9 mouse cellular contexts compared by ENCODE assay signal in the genomic region with DNA sequence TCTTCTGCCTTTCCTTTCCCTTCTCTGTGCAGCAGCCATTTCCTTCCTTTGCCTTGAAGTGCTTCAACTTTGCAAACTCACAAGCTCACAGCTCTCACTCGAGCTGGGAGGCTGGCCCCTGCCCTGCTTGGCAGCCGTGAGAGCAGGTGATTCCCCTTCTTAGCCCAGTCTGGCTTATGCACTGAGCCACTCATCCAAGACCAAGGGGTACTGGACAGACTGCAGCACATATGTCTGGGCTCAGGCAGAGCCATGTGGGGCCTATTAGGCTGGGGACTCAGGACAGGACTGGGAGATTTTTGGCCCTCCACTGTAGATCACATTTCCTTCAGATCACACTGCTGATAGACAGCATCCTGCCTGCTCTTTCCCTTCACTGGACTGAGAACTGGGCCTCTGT. TPM values are rescaled to one million over a fixed set of nuclear protein-coding genes. Genes with fewer than 3 reads are reported as not detected.
DNase-seq lines count a peak whose midpoint lies in the region; ATAC-seq lines count a peak whose summit lies in the region.
"Had no signal": no experiment of that assay in that cellular context is flagged by ENCODE, and none has a peak within 500 bp of the region (broad histone marks: within the 10 kb centered on the region; RNA-seq: fewer than 3 reads in every experiment).

No protein-coding gene starts in this region.

- no peak for ATAC-seq in midbrain, embryonic 13.5 days
- ATAC-seq in hindbrain, embryonic 12.5 days (ENCODE audit: low FRiP score), result no peak

- H3K4me1 ChIP-seq in midbrain, embryonic 10.5 days, result peaks cover 59% of the 10 kb centered on the region
- H3K4me1 ChIP-seq in midbrain, embryonic 13.5 days (replicated peaks), result peaks cover 20% of the 10 kb centered on the region
- peaks cover 27% of the 10 kb centered on the region for H3K4me1 ChIP-seq in hindbrain, embryonic 12.5 days

- H3K9ac ChIP-seq in midbrain, embryonic 13.5 days (replicated peaks), result no peak overlapping the region
- no peak overlapping the region for H3K9ac ChIP-seq in hindbrain, embryonic 12.5 days

- no peaks in the 10 kb centered on the region for H3K27me3 ChIP-seq in midbrain, embryonic 10.5 days (ENCODE audit: low read depth, poor library complexity, severe bottlenecking)
- no peaks in the 10 kb centered on the region for H3K27me3 ChIP-seq in midbrain, embryonic 13.5 days
- no peaks in the 10 kb centered on the region for H3K27me3 ChIP-seq in hindbrain, embryonic 12.5 days

- intact Hi-C loops in heart, postnatal 14 days (cut with DNase I), result no loop called here

- peak; percentile 52 for DNase-seq in adrenal gland, postnatal 14 days
- DNase-seq in adrenal gland, postnatal 4 days (ENCODE audit: low spot score in 2 of 2), result no peak
- no peak for DNase-seq in midbrain, embryonic 10.5 days (ENCODE audit: low spot score)
- peak; percentile 42 to 53 for DNase-seq in heart, postnatal 14 days
- DNase-seq in thymus, postnatal 25 days, result peak; percentile 69
- no peak for DNase-seq in spleen, postnatal 10 days (ENCODE audit: low spot score in 2 of 2)
- DNase-seq: layer of hippocampus, postnatal 36 days had no signal

- no peak overlapping the region for H3K4me2 ChIP-seq in midbrain, embryonic 13.5 days (replicated peaks)
- no peak overlapping the region for H3K4me2 ChIP-seq in hindbrain, embryonic 12.5 days (replicated peaks)

- H3K27ac ChIP-seq in midbrain, embryonic 10.5 days (replicated peaks), result 0 out of 2 replicates have a peak overlapping the region, but pooled peaks have one; percentile 3
- no peak overlapping the region for H3K27ac ChIP-seq in midbrain, embryonic 13.5 days
- no peak overlapping the region for H3K27ac ChIP-seq in hindbrain, embryonic 12.5 days

- no peaks in the 10 kb centered on the region for H3K9me3 ChIP-seq in midbrain, embryonic 10.5 days (replicated peaks)
- H3K9me3 ChIP-seq in midbrain, embryonic 13.5 days, result no peaks in the 10 kb centered on the region
- no peaks in the 10 kb centered on the region for H3K9me3 ChIP-seq in hindbrain, embryonic 12.5 days (replicated peaks)

- H3K4me3 ChIP-seq in midbrain, embryonic 10.5 days, result no peak overlapping the region
- H3K4me3 ChIP-seq in midbrain, embryonic 13.5 days (replicated peaks), result no peak overlapping the region
- H3K4me3 ChIP-seq in hindbrain, embryonic 12.5 days, result no peak overlapping the region

- WGBS in midbrain, embryonic 10.5 days, result 44% methylated on average over 2 of the region's 2 CpGs
- 31% methylated on average over 2 of the region's 2 CpGs for WGBS in midbrain, embryonic 13.5 days
- 39% methylated on average over 2 of the region's 2 CpGs for WGBS in hindbrain, embryonic 12.5 days

- H3K36me3 ChIP-seq in midbrain, embryonic 10.5 days, result peaks cover 12% of the 10 kb centered on the region
- no peaks in the 10 kb centered on the region for H3K36me3 ChIP-seq in midbrain, embryonic 13.5 days
- peaks cover 6% of the 10 kb centered on the region; the same call in 1 of the 2 replicates for H3K36me3 ChIP-seq in hindbrain, embryonic 12.5 days

RNA-seq across cellular contexts. Expression of a gene that starts 10.1 kb away (rescaled TPM):
- 97.0 and 101 TPM in 2 replicates for total RNA-seq in adrenal gland, postnatal 14 days (2021)
- total RNA-seq in adrenal gland, postnatal 4 days (2021), result 10 to 100 TPM; 47.3 to 51.0 TPM
- 54.7 and 56.3 TPM in 2 replicates for polyA plus RNA-seq in midbrain, embryonic 10.5 days (2016; fragmentation: Nextera tagmentation; extraction: Ambion mirVana)
- polyA plus RNA-seq in midbrain, embryonic 13.5 days (2015; fragmentation: Nextera tagmentation; extraction: Ambion mirVana), result 31.9 and 33.7 TPM in 2 replicates
- total RNA-seq in heart, postnatal 14 days (2021), result 10 to 100 TPM; 61.6 to 69.5 TPM
- 37.8 and 38.4 TPM in 2 replicates for polyA plus RNA-seq in hindbrain, embryonic 12.5 days (2016; fragmentation: Nextera tagmentation; extraction: Ambion mirVana)

Comparison
In these comparisons a context has a peak if more than half of its experiments do, and no peak if none do; other contexts are left out.
1. DNase-seq: peak in adrenal gland, postnatal 14 days (single experiment), heart, postnatal 14 days (2 of 2) and thymus, postnatal 25 days (single experiment); none in adrenal gland, postnatal 4 days (0 of 2), midbrain, embryonic 10.5 days (single experiment) and spleen, postnatal 10 days (0 of 2).